ENCODE assay signal across 7 mouse cellular contexts in the genomic region with DNA sequence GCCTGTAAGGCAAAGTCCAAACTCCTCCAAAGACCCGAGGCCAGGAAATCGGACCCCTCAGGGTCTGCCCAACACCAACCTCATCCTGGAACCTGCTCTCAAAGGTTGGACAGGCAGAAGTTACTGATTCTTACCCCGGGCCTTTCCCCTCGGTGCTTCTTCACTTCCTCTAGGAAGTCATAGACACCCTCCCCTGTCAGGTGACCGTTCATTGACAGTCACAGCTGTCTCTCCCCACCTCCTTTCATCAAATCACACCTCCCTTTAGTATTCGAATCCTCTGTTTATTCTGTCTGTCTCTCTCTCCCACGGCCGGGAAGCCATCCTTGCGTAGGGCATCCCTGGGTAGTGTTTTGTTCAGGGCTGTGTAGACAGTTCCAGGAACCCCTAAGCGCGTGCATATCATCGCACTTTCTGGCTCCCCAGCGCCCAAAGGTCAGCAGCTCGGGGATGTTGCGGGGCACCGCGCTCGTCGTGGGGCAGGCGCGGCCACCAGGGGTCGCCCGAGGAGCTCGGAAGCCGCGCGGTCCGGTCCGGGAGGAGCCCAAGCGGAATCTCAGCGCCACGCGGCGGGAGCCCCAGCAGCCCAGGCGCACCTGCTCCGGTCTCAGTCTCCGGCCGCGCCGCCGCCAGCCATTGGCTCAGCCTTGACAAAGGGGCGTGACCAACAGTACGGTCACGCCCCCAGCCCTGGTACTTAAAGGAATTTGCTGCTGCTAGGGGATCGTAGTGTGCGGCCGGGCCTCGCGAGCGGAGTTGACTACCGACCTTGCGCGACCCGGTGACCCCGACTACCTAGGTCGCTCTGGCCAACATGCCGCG. TPM values are rescaled to one million over a fixed set of nuclear protein-coding genes. Genes with fewer than 3 reads are reported as not detected.
DNase-seq lines count a peak whose midpoint lies in the region; ATAC-seq and TF ChIP-seq lines count a peak whose summit lies in the region.

Gene Snai1 (plus strand): TSS at position 720 of the 822 bp plus-strand sequence.

- TF ChIP-seq CTCF in intestine, postnatal 0 days (IDR thresholded peaks at IDR 0.05; ENCODE audit: low read depth): peak; percentile 98

- H3K36me3 ChIP-seq in embryonic facial prominence, embryonic 10.5 days (replicated peaks): peaks cover 42% of the 10 kb centered on the region
- H3K36me3 ChIP-seq in intestine, postnatal 0 days (ENCODE audit: control insufficient read depth, insufficient read depth): peaks cover 9% of the 10 kb centered on the region; the same call in 1 of the 2 replicates
- no peaks in the 10 kb centered on the region for H3K36me3 ChIP-seq in midbrain, embryonic 13.5 days

- peak within 1 kb of the TSS; percentile 93 for H3K27ac ChIP-seq in embryonic facial prominence, embryonic 10.5 days (replicated peaks)
- peak within 1 kb of the TSS; percentile 28; the same call in 1 of the 2 replicates for H3K27ac ChIP-seq in intestine, postnatal 0 days (ENCODE audit: low read depth, low read length)
- H3K27ac ChIP-seq in midbrain, embryonic 13.5 days: no peak within 1 kb of the TSS

- H3K4me1 ChIP-seq in embryonic facial prominence, embryonic 10.5 days: peaks cover 58% of the 10 kb centered on the region
- no peaks in the 10 kb centered on the region for H3K4me1 ChIP-seq in intestine, postnatal 0 days (replicated peaks; ENCODE audit: control insufficient read depth, insufficient read depth, low read length)
- peaks cover 38% of the 10 kb centered on the region for H3K4me1 ChIP-seq in midbrain, embryonic 13.5 days (replicated peaks)

- H3K9me3 ChIP-seq in embryonic facial prominence, embryonic 10.5 days: no peaks in the 10 kb centered on the region
- H3K9me3 ChIP-seq in intestine, postnatal 0 days (ENCODE audit: control insufficient read depth): no peaks in the 10 kb centered on the region
- no peaks in the 10 kb centered on the region for H3K9me3 ChIP-seq in midbrain, embryonic 13.5 days

- peak; percentile 97 for ATAC-seq in intestine, postnatal 0 days
- peak; percentile 95 for ATAC-seq in midbrain, embryonic 13.5 days

- peak; percentile 96 for DNase-seq in adrenal gland, postnatal 10 days
- peak; percentile 99 for DNase-seq in embryonic facial prominence, embryonic 10.5 days (ENCODE audit: low spot score)
- DNase-seq in gonadal fat pad, adult 2 months (ENCODE audit: low read depth): peak; percentile 26
- DNase-seq in left cerebral cortex, postnatal 4 days: peak; percentile 94
- DNase-seq in spleen, adult 12 weeks (ENCODE audit: low spot score): peak; percentile 73

- WGBS in embryonic facial prominence, embryonic 10.5 days: 1% methylated on average over 58 of the region's 58 CpGs
- WGBS in intestine, postnatal 0 days: under 1% methylated on average over 56 of the region's 58 CpGs
- 1% methylated on average over 58 of the region's 58 CpGs for WGBS in midbrain, embryonic 13.5 days

- peak within 1 kb of the TSS; percentile 40; the same call in 1 of the 2 replicates for H3K9ac ChIP-seq in intestine, postnatal 0 days (ENCODE audit: low read depth, low read length)
- peak within 1 kb of the TSS; percentile 51 for H3K9ac ChIP-seq in midbrain, embryonic 13.5 days (replicated peaks)

- peak within 1 kb of the TSS; percentile 64 for H3K4me3 ChIP-seq in embryonic facial prominence, embryonic 10.5 days
- H3K4me3 ChIP-seq in intestine, postnatal 0 days (ENCODE audit: low read depth, low read length): peak within 1 kb of the TSS; percentile 48
- H3K4me3 ChIP-seq in midbrain, embryonic 13.5 days (replicated peaks): peak within 1 kb of the TSS; percentile 45

- H3K27me3 ChIP-seq in embryonic facial prominence, embryonic 10.5 days (replicated peaks; ENCODE audit: low read depth, poor library complexity, severe bottlenecking): peaks cover 86% of the 10 kb centered on the region
- H3K27me3 ChIP-seq in intestine, postnatal 0 days (replicated peaks; ENCODE audit: control insufficient read depth, insufficient read depth, low read length): peaks cover 6% of the 10 kb centered on the region; the same call in 1 of the 2 replicates
- peaks cover 69% of the 10 kb centered on the region for H3K27me3 ChIP-seq in midbrain, embryonic 13.5 days

- peak within 1 kb of the TSS; percentile 84 for H3K4me2 ChIP-seq in intestine, postnatal 0 days (replicated peaks; ENCODE audit: low read depth)
- H3K4me2 ChIP-seq in midbrain, embryonic 13.5 days (replicated peaks): peak within 1 kb of the TSS; percentile 76

- intact Hi-C loops in left cerebral cortex, postnatal 4 days (cut with DNase I): loop anchor here (5.0 kb wide), 2 partner anchors 70 to 140 kb away; no protein-coding TSS in a partner anchor

RNA-seq across cellular contexts. Expression of gene Snai1, which starts in this region (rescaled TPM):
- 1 to 10 TPM; 6.2 to 8.5 TPM for total RNA-seq in adrenal gland, postnatal 10 days (2021)
- polyA plus RNA-seq in embryonic facial prominence, embryonic 10.5 days (2016; fragmentation: Nextera tagmentation; extraction: Ambion mirVana): 86.3 and 93.8 TPM in 2 replicates
- 10.0 and 14.1 TPM in 2 replicates for polyA plus RNA-seq in gonadal fat pad, adult 2 months (2012; rRNA removed)
- 5.4 and 8.0 TPM in 2 replicates for polyA plus RNA-seq in intestine, postnatal 0 days (2015; fragmentation: Nextera tagmentation; extraction: Ambion mirVana)
- 1 to 10 TPM; 1.1 to 1.3 TPM for total RNA-seq in left cerebral cortex, postnatal 4 days (2021)
- 5.4 and 5.8 TPM in 2 replicates for polyA plus RNA-seq in midbrain, embryonic 13.5 days (2015; fragmentation: Nextera tagmentation; extraction: Ambion mirVana)

Comparison
In these comparisons a context has a peak if more than half of its experiments do, and no peak if none do; other contexts are left out.
1. DNase-seq: peak in every context shown above with its lines; median percentile 99 in embryonic facial prominence, embryonic 10.5 days; 96 in adrenal gland, postnatal 10 days; 94 in left cerebral cortex, postnatal 4 days; 73 in spleen, adult 12 weeks; 26 in gonadal fat pad, adult 2 months.